Mouse (Mus musculus) heart, embryonic 16.5 days (tissue): ENCODE measurements around the gene Gm42878. TPM values are rescaled to one million over a fixed set of nuclear protein-coding genes. Genes with fewer than 3 reads are reported as not detected.

Experiments used
- ATAC-seq: fragments of 200-750 bp; cut with Nextera tagmentation; replicated peaks from 2 replicates; pipeline ENCODE4 v1.8.0; 2017; ENCODE audit warnings: moderate number of reproducible peaks; ENCODE audit not compliant: insufficient read depth, low FRiP score; ENCODE audit errors: extremely low read depth
- H3K27ac ChIP-seq: fragments of 300-500 bp; sonication (generic); 2 replicates; pipeline ENCODE4 v1.5.1; 2014; ENCODE audit warnings: mild to moderate bottlenecking, low read length, control low read depth, moderate library complexity
- H3K27me3 ChIP-seq: fragments of 300-500 bp; sonication (generic); 2 replicates; pipeline ENCODE4 v1.6.1; 2014; ENCODE audit warnings: low read length, mixed read lengths; ENCODE audit not compliant: control insufficient read depth, insufficient read depth
- H3K36me3 ChIP-seq: fragments of 300-500 bp; sonication (generic); 2 replicates; pipeline ENCODE4 v1.6.1; 2014; ENCODE audit not compliant: control insufficient read depth, insufficient read depth
- H3K4me1 ChIP-seq: fragments of 300-500 bp; sonication (generic); 2 replicates; pipeline ENCODE4 v1.6.1; 2014; ENCODE audit warnings: low read length, mixed read lengths; ENCODE audit not compliant: control insufficient read depth, insufficient read depth
- H3K4me2 ChIP-seq: fragments of 300-500 bp; sonication (generic); 2 replicates; pipeline ENCODE4 v1.6.1; 2014; ENCODE audit warnings: low read depth, mild to moderate bottlenecking, control low read depth, low read length
- H3K4me3 ChIP-seq: fragments of 300-500 bp; sonication (generic); 2 replicates; pipeline ENCODE4 v1.5.1; 2014; ENCODE audit warnings: mild to moderate bottlenecking, control low read depth, low read length
- H3K9ac ChIP-seq: fragments of 300-500 bp; sonication (generic); 2 replicates; pipeline ENCODE4 v1.6.1; 2014; ENCODE audit warnings: low read length, control low read depth
- H3K9me3 ChIP-seq: fragments of 300-500 bp; sonication (generic); replicated peaks from 2 replicates; pipeline ENCODE4 v1.6.1; 2016; ENCODE audit warnings: low read length; ENCODE audit not compliant: control insufficient read depth
- WGBS: fragments of 180-500 bp; shearing (Covaris S2); extraction: QIAGEN DNeasy Blood & Tissue Kit; methylation state at CpG from one replicate; pipeline ENCODE4 v1.1.7; 2014; 5-methylcytosine and 5-hydroxymethylcytosine counted together
- polyA plus RNA-seq: library from polyadenylated mRNA; unstranded; fragments of >200 nt; fragmentation: Nextera tagmentation; extraction: Ambion mirVana; gene quantifications from 2 replicates; pipeline ENCODE4 v1.2.1, GENCODE M21; 2015

The Gm42878 gene
- polyA plus RNA-seq, 1 experiment from 2014 or later: 0.32 TPM

GRCm38 (mm10) chr5:121484801-121485200 is 60.5 kb downstream of the Gm42878 start:
- ATAC-seq: no peak
- Histone ChIP-seq H3K27ac (no peak overlapping the region), H3K9ac (no peak overlapping the region), H3K4me3 (no peak overlapping the region), H3K36me3 (no peaks in the 10 kb centered on the region), H3K4me2 (no peak overlapping the region), H3K4me1 (no peaks in the 10 kb centered on the region), H3K9me3 (no peaks in the 10 kb centered on the region), H3K27me3 (no peaks in the 10 kb centered on the region)
- WGBS: 74% methylated on average over 5 of the region's 5 CpGs

GRCm38 (mm10) chr5:121477680-121478079 is 67.6 kb downstream of the Gm42878 start:
- H3K9me3 ChIP-seq: no peaks in the 10 kb centered on the region
- H3K9ac ChIP-seq: no peak overlapping the region
- H3K27me3 ChIP-seq: no peaks in the 10 kb centered on the region
- H3K36me3 ChIP-seq: no peaks in the 10 kb centered on the region
- H3K4me1 ChIP-seq: no peaks in the 10 kb centered on the region
- H3K27ac ChIP-seq: no peak overlapping the region
- no peak for ATAC-seq
- H3K4me2 ChIP-seq: no peak overlapping the region
- 32% methylated on average over 3 of the region's 3 CpGs for WGBS
- no peak overlapping the region for H3K4me3 ChIP-seq

DNA sequence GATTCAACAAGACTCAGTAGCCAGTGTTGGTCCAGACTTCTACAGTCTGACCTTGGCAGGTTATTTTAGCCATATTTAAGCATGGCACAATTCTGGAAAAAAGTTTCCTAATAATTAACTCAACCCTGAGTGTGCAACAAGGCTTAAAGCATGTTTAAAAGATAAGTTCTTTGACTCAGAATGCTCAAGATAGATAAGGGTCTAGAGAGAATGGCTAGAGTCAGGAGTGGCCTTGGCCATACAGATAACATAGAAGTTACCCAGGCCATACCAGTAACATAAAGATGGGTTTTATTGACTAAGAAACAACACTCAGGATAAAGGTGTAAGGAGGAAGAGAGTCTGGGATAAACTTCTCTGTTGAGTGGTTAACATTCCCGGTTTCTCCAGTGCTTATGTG is 69.2 kb downstream of the Gm42878 start:
- Histone ChIP-seq H3K9me3 (no peaks in the 10 kb centered on the region), H3K4me1 (no peaks in the 10 kb centered on the region), H3K4me2 (no peak overlapping the region), H3K9ac (no peak overlapping the region), H3K27me3 (no peaks in the 10 kb centered on the region), H3K27ac (no peak overlapping the region), H3K4me3 (no peak overlapping the region), H3K36me3 (no peaks in the 10 kb centered on the region)
- no peak for ATAC-seq
- 82% methylated on average over 1 of the region's 1 CpGs for WGBS

DNA sequence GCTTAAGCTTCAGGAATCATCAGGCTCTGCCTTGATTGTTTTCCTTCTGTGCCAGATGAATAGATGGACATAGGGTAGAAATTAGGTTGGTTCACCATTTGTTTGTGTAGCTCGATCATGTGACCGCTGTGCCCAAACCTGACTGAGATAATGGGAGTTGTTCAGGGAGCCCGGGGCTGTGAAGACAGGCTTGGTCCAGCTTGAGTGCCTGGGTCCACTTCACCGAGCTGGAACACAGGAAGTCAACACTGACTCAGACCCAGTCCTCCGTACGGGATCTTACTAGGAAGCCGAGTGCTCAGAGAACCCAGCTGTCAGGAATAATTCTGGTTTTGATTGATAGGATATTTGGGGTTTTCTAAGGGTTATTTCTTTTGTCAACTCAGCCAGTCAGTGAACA is 70.7 kb downstream of the Gm42878 start:
- H3K9ac ChIP-seq: no peak overlapping the region
- no peaks in the 10 kb centered on the region for H3K9me3 ChIP-seq
- H3K4me3 ChIP-seq: no peak overlapping the region
- 69% methylated on average over 7 of the region's 7 CpGs for WGBS
- H3K27me3 ChIP-seq: no peaks in the 10 kb centered on the region
- H3K4me2 ChIP-seq: no peak overlapping the region
- no peak for ATAC-seq
- H3K36me3 ChIP-seq: no peaks in the 10 kb centered on the region
- no peak overlapping the region for H3K27ac ChIP-seq
- no peaks in the 10 kb centered on the region for H3K4me1 ChIP-seq

- no peaks in the 10 kb centered on the region for H3K4me1 ChIP-seq
- no peaks in the 10 kb centered on the region for H3K36me3 ChIP-seq
- no peak overlapping the region for H3K9ac ChIP-seq
- no peaks in the 10 kb centered on the region for H3K9me3 ChIP-seq
- no peak overlapping the region for H3K27ac ChIP-seq
- no peak for ATAC-seq
- no peak overlapping the region for H3K4me2 ChIP-seq
- no peak overlapping the region for H3K4me3 ChIP-seq
- 82% methylated on average over 2 of the region's 2 CpGs for WGBS
- no peaks in the 10 kb centered on the region for H3K27me3 ChIP-seq
These were observed 72.9 kb downstream of the Gm42878 start for GRCm38 (mm10) chr5:121472411-121472810.

DNA sequence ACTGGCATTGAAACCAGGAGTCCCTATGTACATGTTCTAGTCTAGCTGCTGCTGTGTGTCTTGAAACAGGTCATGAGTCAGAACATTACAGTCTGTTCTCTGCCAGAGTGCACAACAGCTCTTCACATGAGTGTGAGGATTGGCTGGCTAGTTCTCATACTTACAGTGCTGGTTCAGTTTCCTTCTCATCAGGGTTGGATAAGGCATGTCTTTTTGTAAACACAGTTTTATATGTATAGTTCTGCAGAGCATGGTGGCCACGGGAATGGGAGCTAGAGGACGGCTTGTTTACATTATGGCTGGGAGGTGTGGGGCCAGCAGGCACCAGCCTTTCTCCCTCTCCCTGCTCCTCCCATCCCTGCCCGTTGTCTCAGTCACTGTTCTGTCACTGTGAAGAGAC is 75.7 kb downstream of the Gm42878 start:
- ATAC-seq: no peak
- no peaks in the 10 kb centered on the region for H3K36me3 ChIP-seq
- no peaks in the 10 kb centered on the region for H3K4me1 ChIP-seq
- no peak overlapping the region for H3K9ac ChIP-seq
- H3K9me3 ChIP-seq: no peaks in the 10 kb centered on the region
- 30% methylated on average over 3 of the region's 3 CpGs for WGBS
- H3K27ac ChIP-seq: no peak overlapping the region
- H3K4me3 ChIP-seq: no peak overlapping the region
- H3K4me2 ChIP-seq: no peak overlapping the region
- H3K27me3 ChIP-seq: no peaks in the 10 kb centered on the region

Other genes with a start within 250 kb of the Gm42878 start
- 85.0 and 86.3 TPM in 2 replicates for gene Trafd1, start 159.8 kb downstream of the Gm42878 start, polyA plus RNA-seq
- 35.5 and 36.3 TPM in 2 replicates for gene Naa25, start 147.5 kb downstream of the Gm42878 start, polyA plus RNA-seq
- gene Tmem116, start 93.6 kb downstream of the Gm42878 start, polyA plus RNA-seq: 4.5 and 4.8 TPM in 2 replicates
- 128 and 131 TPM in 2 replicates for gene Erp29, start 93.0 kb downstream of the Gm42878 start, polyA plus RNA-seq
- 0.12 and 0.14 TPM in 2 replicates for gene Adam1b, start 42.0 kb downstream of the Gm42878 start, polyA plus RNA-seq
- gene Adam1a, start within 50 bp of the Gm42878 start, polyA plus RNA-seq: 0.54 and 1.3 TPM in 2 replicates
- 36.6 and 39.3 TPM in 2 replicates for gene Mapkapk5, start 423 bp upstream of the Gm42878 start, polyA plus RNA-seq
- gene Aldh2, start 48.3 kb upstream of the Gm42878 start, polyA plus RNA-seq: 132 and 133 TPM in 2 replicates
- gene Acad12, start 73.5 kb upstream of the Gm42878 start, polyA plus RNA-seq: 6.7 TPM in 2 replicates
- gene Acad10, start 115.0 kb upstream of the Gm42878 start, polyA plus RNA-seq: 2.2 and 2.6 TPM in 2 replicates
- 29.0 and 30.0 TPM in 2 replicates for gene Brap, start 115.1 kb upstream of the Gm42878 start, polyA plus RNA-seq
- gene Atxn2, start 165.9 kb upstream of the Gm42878 start, polyA plus RNA-seq: 36.0 and 38.4 TPM in 2 replicates